Mouse (Mus musculus): ENCODE results near the gene Madd. TPM values are rescaled to one million over a fixed set of nuclear protein-coding genes. Genes with fewer than 3 reads are reported as not detected.

Gene Madd
- polyA plus RNA-seq, 2 experiments = 8.6 to 18.1 TPM

GRCm38 (mm10) chr2:91183148-91183513, 506 bp downstream of the Madd start:
- WGBS = 2% methylated on average over 9 of the region's 9 CpGs
- no peak for TF ChIP-seq POLR2A (IDR thresholded peaks at IDR 0.05; ENCODE audit: borderline replicate concordance, extremely low read depth, insufficient read depth, insufficient read length)
- peak; percentile 93 for DNase-seq (ENCODE audit: low spot score)
- Histone ChIP-seq H3K4me2 (replicated peaks; ENCODE audit: low read depth, low read length, severe bottlenecking) (peak overlapping the region; percentile 69), H3K36me3 (ENCODE audit: control insufficient read depth, insufficient read depth, low read length) (no peaks in the 10 kb centered on the region), H3K27me3 (ENCODE audit: control insufficient read depth, insufficient read depth, low read length) (no peaks in the 10 kb centered on the region), H3K27ac (replicated peaks; ENCODE audit: low read depth, low read length) (peak overlapping the region; percentile 81), H3K9ac (ENCODE audit: low read depth, low read length, severe bottlenecking) (peak overlapping the region; percentile 58), H3K4me1 (ENCODE audit: control insufficient read depth, insufficient read depth, low read length) (peaks cover 13% of the 10 kb centered on the region), H3K4me3 (replicated peaks; ENCODE audit: low read length) (peak overlapping the region; percentile 88), H3K9me3 (ENCODE audit: control insufficient read depth, low read length) (no peaks in the 10 kb centered on the region)
- ATAC-seq (ENCODE audit: low FRiP score, low read depth) = peak; percentile 94

- H3K4me3 ChIP-seq (replicated peaks; ENCODE audit: low read length) = peak overlapping the region; percentile 88
- no peaks in the 10 kb centered on the region for H3K36me3 ChIP-seq (ENCODE audit: control insufficient read depth, insufficient read depth, low read length)
- H3K9me3 ChIP-seq (ENCODE audit: control insufficient read depth, low read length) = no peaks in the 10 kb centered on the region
- peak overlapping the region; percentile 58 for H3K9ac ChIP-seq (ENCODE audit: low read depth, low read length, severe bottlenecking)
- DNase-seq (ENCODE audit: low spot score) (peak; percentile 81), ATAC-seq (ENCODE audit: low FRiP score, low read depth) (peak; percentile 94)
- no peak for TF ChIP-seq POLR2A (IDR thresholded peaks at IDR 0.05; ENCODE audit: borderline replicate concordance, extremely low read depth, insufficient read depth, insufficient read length)
- peaks cover 13% of the 10 kb centered on the region for H3K4me1 ChIP-seq (ENCODE audit: control insufficient read depth, insufficient read depth, low read length)
- peak overlapping the region; percentile 81 for H3K27ac ChIP-seq (replicated peaks; ENCODE audit: low read depth, low read length)
- no peaks in the 10 kb centered on the region for H3K27me3 ChIP-seq (ENCODE audit: control insufficient read depth, insufficient read depth, low read length)
- WGBS = under 1% methylated on average over 45 of the region's 81 CpGs
- peak overlapping the region; percentile 69 for H3K4me2 ChIP-seq (replicated peaks; ENCODE audit: low read depth, low read length, severe bottlenecking)
These were observed 1.1 kb downstream of the Madd start for GRCm38 (mm10) chr2:91182405-91183147.

- 11% methylated on average over 8 of the region's 8 CpGs for WGBS
- no peak for ATAC-seq (ENCODE audit: low FRiP score, low read depth)
- Histone ChIP-seq H3K4me2 (replicated peaks; ENCODE audit: low read depth, low read length, severe bottlenecking) (peak overlapping the region; percentile 69), H3K4me1 (ENCODE audit: control insufficient read depth, insufficient read depth, low read length) (peaks cover 13% of the 10 kb centered on the region), H3K9ac (ENCODE audit: low read depth, low read length, severe bottlenecking) (peak overlapping the region; percentile 58), H3K4me3 (replicated peaks; ENCODE audit: low read length) (peak overlapping the region; percentile 88), H3K27me3 (ENCODE audit: control insufficient read depth, insufficient read depth, low read length) (no peaks in the 10 kb centered on the region), H3K9me3 (ENCODE audit: control insufficient read depth, low read length) (no peaks in the 10 kb centered on the region), H3K27ac (replicated peaks; ENCODE audit: low read depth, low read length) (no peak overlapping the region), H3K36me3 (ENCODE audit: control insufficient read depth, insufficient read depth, low read length) (peaks cover 1% of the 10 kb centered on the region; the same call in 1 of the 2 replicates)
- no peak for DNase-seq (ENCODE audit: low spot score)
- TF ChIP-seq POLR2A (IDR thresholded peaks at IDR 0.05; ENCODE audit: borderline replicate concordance, extremely low read depth, insufficient read depth, insufficient read length) = no peak
These were observed 1.6 kb downstream of the Madd start for GRCm38 (mm10) chr2:91182016-91182404.

- DNase-seq (ENCODE audit: low spot score) (no peak), ATAC-seq (ENCODE audit: low FRiP score, low read depth) (no peak)
- Histone ChIP-seq H3K36me3 (ENCODE audit: control insufficient read depth, insufficient read depth, low read length) (peaks cover 7% of the 10 kb centered on the region; the same call in 1 of the 2 replicates), H3K9ac (ENCODE audit: low read depth, low read length, severe bottlenecking) (no peak overlapping the region), H3K9me3 (ENCODE audit: control insufficient read depth, low read length) (no peaks in the 10 kb centered on the region), H3K4me3 (replicated peaks; ENCODE audit: low read length) (no peak overlapping the region), H3K4me2 (replicated peaks; ENCODE audit: low read depth, low read length, severe bottlenecking) (no peak overlapping the region), H3K27ac (replicated peaks; ENCODE audit: low read depth, low read length) (no peak overlapping the region), H3K27me3 (ENCODE audit: control insufficient read depth, insufficient read depth, low read length) (no peaks in the 10 kb centered on the region), H3K4me1 (ENCODE audit: control insufficient read depth, insufficient read depth, low read length) (peaks cover 13% of the 10 kb centered on the region)
- WGBS = 69% methylated on average over 5 of the region's 5 CpGs
- TF ChIP-seq POLR2A (IDR thresholded peaks at IDR 0.05; ENCODE audit: borderline replicate concordance, extremely low read depth, insufficient read depth, insufficient read length) = no peak
These were observed 2.9 kb downstream of the Madd start for GRCm38 (mm10) chr2:91180706-91181105.

- Histone ChIP-seq H3K36me3 (ENCODE audit: control insufficient read depth, insufficient read depth, low read length) (peaks cover 7% of the 10 kb centered on the region; the same call in 1 of the 2 replicates), H3K27ac (replicated peaks; ENCODE audit: low read depth, low read length) (no peak overlapping the region), H3K4me2 (replicated peaks; ENCODE audit: low read depth, low read length, severe bottlenecking) (no peak overlapping the region), H3K27me3 (ENCODE audit: control insufficient read depth, insufficient read depth, low read length) (no peaks in the 10 kb centered on the region), H3K4me3 (replicated peaks; ENCODE audit: low read length) (no peak overlapping the region), H3K9me3 (ENCODE audit: control insufficient read depth, low read length) (no peaks in the 10 kb centered on the region), H3K4me1 (ENCODE audit: control insufficient read depth, insufficient read depth, low read length) (peaks cover 13% of the 10 kb centered on the region), H3K9ac (ENCODE audit: low read depth, low read length, severe bottlenecking) (no peak overlapping the region)
- DNase-seq (ENCODE audit: low spot score) (no peak), ATAC-seq (ENCODE audit: low FRiP score, low read depth) (no peak)
- no peak for TF ChIP-seq POLR2A (IDR thresholded peaks at IDR 0.05; ENCODE audit: borderline replicate concordance, extremely low read depth, insufficient read depth, insufficient read length)
- WGBS = 40% methylated on average over 4 of the region's 4 CpGs
These were observed 3.8 kb downstream of the Madd start for GRCm38 (mm10) chr2:91179825-91180224.
